Mouse (Mus musculus) embryonic fibroblast, embryonic 13.5 days (primary cell): ENCODE results near the gene Selp. TPM values are rescaled to one million over a fixed set of nuclear protein-coding genes. Genes with fewer than 3 reads are reported as not detected.

Source experiments
- H3K27ac ChIP-seq: 2 replicates; pipeline ENCODE4 v1.5.1; 2012; ENCODE audit warnings: low read length, control low read depth, inconsistent platforms; ENCODE audit not compliant: insufficient read depth
- H3K4me1 ChIP-seq: 2 replicates; pipeline ENCODE4 v1.6.1; 2011; ENCODE audit warnings: low read length; ENCODE audit not compliant: control insufficient read depth, insufficient read depth
- H3K4me3 ChIP-seq: 2 replicates; pipeline ENCODE4 v1.5.1; 2011; ENCODE audit warnings: mild to moderate bottlenecking, control low read depth, low read length; ENCODE audit not compliant: insufficient read depth
- CTCF ChIP-seq: IDR thresholded peaks from 2 replicates; pipeline ENCODE4 v1.5.1; 2011; ENCODE audit warnings: mild to moderate bottlenecking, control low read depth, low read length, moderate library complexity, borderline replicate concordance; ENCODE audit not compliant: insufficient read depth
- POLR2A ChIP-seq: IDR thresholded peaks from 2 replicates; pipeline ENCODE4 v1.6.1; 2011; ENCODE audit warnings: low read depth, mild to moderate bottlenecking, control low read depth, low read length, moderate library complexity
- polyA plus RNA-seq: library from polyadenylated mRNA; stranded (reverse); fragments of >200 nt; gene quantifications from 2 replicates; pipeline ENCODE4 v1.2.4, GENCODE M21; 2011; ENCODE audit warnings: low read depth; ENCODE audit not compliant: missing spikeins, insufficient read length

Gene Selp
- polyA plus RNA-seq, result 1.7 and 3.7 TPM in 2 replicates

GRCm38 (mm10) chr1:164114947-164115493 is at the start of gene Selp:
Gene Selp, plus strand, starts transcription at chr1:164115264.
- no peak for TF ChIP-seq POLR2A
- TF ChIP-seq CTCF, result no peak
- 0 out of 2 replicates have a peak within 1 kb of the TSS, but pooled peaks have one; percentile 43 for H3K27ac ChIP-seq
- no peaks in the 10 kb centered on the region for H3K4me1 ChIP-seq
- H3K4me3 ChIP-seq, result no peak within 1 kb of the TSS

- TF ChIP-seq POLR2A (no peak), CTCF (no peak)
- H3K4me1 ChIP-seq, result no peaks in the 10 kb centered on the region
- no peak overlapping the region for H3K4me3 ChIP-seq
- no peak overlapping the region for H3K27ac ChIP-seq
These were observed 45.8 kb upstream of the Selp start for GRCm38 (mm10) chr1:164069261-164069660.

- H3K4me3 ChIP-seq, result no peak overlapping the region
- H3K4me1 ChIP-seq, result no peaks in the 10 kb centered on the region
- TF ChIP-seq CTCF (no peak), POLR2A (no peak)
- no peak overlapping the region for H3K27ac ChIP-seq
These were observed 44.6 kb upstream of the Selp start for GRCm38 (mm10) chr1:164070461-164070860.

GRCm38 (mm10) chr1:164071111-164071510 is 44.0 kb upstream of the Selp start:
- no peak for TF ChIP-seq POLR2A
- TF ChIP-seq CTCF, result no peak
- H3K4me3 ChIP-seq, result no peak overlapping the region
- H3K27ac ChIP-seq, result no peak overlapping the region
- no peaks in the 10 kb centered on the region for H3K4me1 ChIP-seq

- TF ChIP-seq CTCF, result no peak
- TF ChIP-seq POLR2A, result no peak
- no peaks in the 10 kb centered on the region for H3K4me1 ChIP-seq
- no peak overlapping the region for H3K27ac ChIP-seq
- no peak overlapping the region for H3K4me3 ChIP-seq
These were observed 43.1 kb upstream of the Selp start for GRCm38 (mm10) chr1:164072001-164072400.

GRCm38 (mm10) chr1:164073091-164073490 is 42.0 kb upstream of the Selp start:
- H3K4me1 ChIP-seq, result no peaks in the 10 kb centered on the region
- no peak for TF ChIP-seq CTCF
- no peak for TF ChIP-seq POLR2A

GRCm38 (mm10) chr1:164073803-164074202 is 41.3 kb upstream of the Selp start:
- no peaks in the 10 kb centered on the region for H3K4me1 ChIP-seq
- no peak overlapping the region for H3K4me3 ChIP-seq
- TF ChIP-seq CTCF, result no peak
- TF ChIP-seq POLR2A, result no peak
- no peak overlapping the region for H3K27ac ChIP-seq

More at GRCm38 (mm10) chr1:164073091-164073490, 42.0 kb upstream of the Selp start:
- no peak overlapping the region for H3K4me3 ChIP-seq
- H3K27ac ChIP-seq, result no peak overlapping the region

- H3K4me3 ChIP-seq, result no peak overlapping the region
- TF ChIP-seq POLR2A (no peak), CTCF (no peak)
- H3K27ac ChIP-seq, result no peak overlapping the region
- H3K4me1 ChIP-seq, result no peaks in the 10 kb centered on the region
These were observed 40.4 kb upstream of the Selp start for GRCm38 (mm10) chr1:164074606-164075140.

- Histone ChIP-seq H3K4me3 (no peak overlapping the region), H3K27ac (no peak overlapping the region), H3K4me1 (no peaks in the 10 kb centered on the region)
- TF ChIP-seq POLR2A (no peak), CTCF (no peak)
These were observed 39.6 kb upstream of the Selp start for GRCm38 (mm10) chr1:164075416-164075815.

- TF ChIP-seq CTCF (no peak), POLR2A (no peak)
- no peak overlapping the region for H3K27ac ChIP-seq
- no peak overlapping the region for H3K4me3 ChIP-seq
- no peaks in the 10 kb centered on the region for H3K4me1 ChIP-seq
These were observed 38.6 kb upstream of the Selp start for GRCm38 (mm10) chr1:164076441-164076840.

- TF ChIP-seq CTCF (no peak), POLR2A (no peak)
- Histone ChIP-seq H3K27ac (no peak overlapping the region), H3K4me1 (no peaks in the 10 kb centered on the region), H3K4me3 (no peak overlapping the region)
These were observed 38.0 kb upstream of the Selp start for GRCm38 (mm10) chr1:164077031-164077430.
